Mouse (Mus musculus): ENCODE measurements around the gene 1110032A03Rik.

1110032A03Rik gene

GRCm38 (mm10) chr9:50729600-50729999, 45.7 kb downstream of the 1110032A03Rik start:
- DNase-seq (ENCODE audit: low spot score) = no peak

- DNase-seq (ENCODE audit: low spot score) = peak; percentile 89
Observed at GRCm38 (mm10) chr9:50727925-50728651, 47.2 kb downstream of the 1110032A03Rik start.

- DNase-seq (ENCODE audit: low spot score) = peak; percentile 44
Observed at GRCm38 (mm10) chr9:50727171-50727924, 48.0 kb downstream of the 1110032A03Rik start.

GRCm38 (mm10) chr9:50725921-50726590, 49.3 kb downstream of the 1110032A03Rik start:
- no peak for DNase-seq (ENCODE audit: low spot score)

- no peak for DNase-seq (ENCODE audit: low spot score)
Observed at GRCm38 (mm10) chr9:50724661-50725330, 50.5 kb downstream of the 1110032A03Rik start.

- no peak for DNase-seq (ENCODE audit: low spot score)
Observed at GRCm38 (mm10) chr9:50724147-50724546, 51.2 kb downstream of the 1110032A03Rik start.

GRCm38 (mm10) chr9:50723406-50723805, 51.9 kb downstream of the 1110032A03Rik start:
- no peak for DNase-seq (ENCODE audit: low spot score)

- no peak for DNase-seq (ENCODE audit: low spot score)
Observed at GRCm38 (mm10) chr9:50722451-50722911, 52.8 kb downstream of the 1110032A03Rik start.

GRCm38 (mm10) chr9:50721061-50721460, 54.3 kb downstream of the 1110032A03Rik start:
- DNase-seq (ENCODE audit: low spot score) = no peak

GRCm38 (mm10) chr9:50718878-50719277, 56.4 kb downstream of the 1110032A03Rik start:
- DNase-seq (ENCODE audit: low spot score) = no peak

GRCm38 (mm10) chr9:50714188-50714587, 61.1 kb downstream of the 1110032A03Rik start:
- DNase-seq (ENCODE audit: low spot score) = no peak
